Mouse (Mus musculus): Measurements from ENCODE around the gene Flrt2. TPM values are rescaled to one million over a fixed set of nuclear protein-coding genes. Genes with fewer than 3 reads are reported as not detected.

The Flrt2 gene
- polyA plus RNA-seq, 1 experiment: not detected

DNA sequence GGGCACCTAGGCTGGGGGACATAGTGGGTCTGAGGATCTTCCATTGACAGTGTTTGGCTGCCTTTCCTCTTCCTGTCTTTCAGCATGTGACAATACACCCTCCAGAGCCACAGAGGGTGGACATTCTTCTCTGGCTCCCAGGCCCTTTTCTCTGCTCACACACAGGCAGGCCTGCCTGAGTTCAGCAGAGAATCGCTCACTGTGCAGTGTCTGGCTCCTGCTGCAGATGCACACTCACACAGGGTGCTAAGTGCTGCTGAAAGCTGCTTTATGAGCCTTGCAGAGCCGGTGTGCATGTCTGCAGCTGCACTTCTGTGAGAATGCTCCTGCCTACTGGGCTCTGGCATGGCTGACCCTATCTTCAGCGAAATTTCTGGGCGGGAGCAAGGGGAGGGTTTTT lies 52.3 kb downstream of the Flrt2 start:
- TF ChIP-seq POLR2A (IDR thresholded peaks at IDR 0.05; ENCODE audit: insufficient read depth, low read depth, low read length): no peak
- no peak for TF ChIP-seq CTCF (IDR thresholded peaks at IDR 0.05; ENCODE audit: insufficient read depth, low read depth, low read length)
- no peak overlapping the region for H3K27ac ChIP-seq (ENCODE audit: insufficient read depth, low read depth, low read length)
- H3K4me1 ChIP-seq (ENCODE audit: control insufficient read depth, insufficient read depth, low read length): peaks cover 5% of the 10 kb centered on the region
- WGBS: 50% methylated on average over 4 of the region's 4 CpGs
- no peak overlapping the region for H3K4me3 ChIP-seq (ENCODE audit: insufficient read depth, low read depth, low read length)

DNA sequence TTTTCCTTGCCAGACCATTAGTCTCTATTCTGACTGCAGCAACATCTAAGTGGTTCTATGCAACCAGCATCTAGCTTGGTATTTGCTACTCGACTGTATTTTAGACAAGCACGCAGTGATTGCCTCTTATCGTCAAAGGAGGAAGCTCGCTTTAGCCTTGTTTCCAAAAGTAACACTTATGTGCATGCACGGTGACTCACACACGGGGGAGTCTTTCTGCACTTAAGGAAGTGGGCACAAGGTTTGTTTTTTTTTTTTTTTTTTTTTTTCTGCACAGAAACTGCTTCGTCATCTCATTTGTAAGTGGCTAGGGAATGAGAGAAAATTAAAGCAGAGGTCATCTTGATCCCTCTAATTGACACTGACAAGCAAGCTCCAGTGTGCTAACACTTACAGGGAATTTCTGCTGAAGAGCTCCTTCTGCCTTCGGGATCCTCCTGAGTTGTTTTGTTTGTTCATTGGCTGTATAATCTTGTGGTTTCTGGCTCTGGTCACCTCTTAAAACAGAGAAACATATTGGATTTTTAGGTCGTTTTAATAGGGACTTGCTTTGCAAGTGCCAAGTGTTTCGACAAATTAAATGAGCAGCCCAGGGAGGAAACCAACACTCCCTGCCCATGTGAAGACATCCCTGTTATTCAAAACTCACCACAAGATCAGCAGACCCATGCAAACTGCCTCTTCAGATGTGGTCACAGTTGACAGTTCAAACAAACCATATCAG lies 55.0 kb downstream of the Flrt2 start:
- WGBS: 33% methylated on average over 10 of the region's 10 CpGs
- no peak overlapping the region for H3K27ac ChIP-seq (ENCODE audit: insufficient read depth, low read depth, low read length)
- H3K4me3 ChIP-seq (ENCODE audit: insufficient read depth, low read depth, low read length): no peak overlapping the region
- H3K4me1 ChIP-seq (ENCODE audit: control insufficient read depth, insufficient read depth, low read length): peaks cover 3% of the 10 kb centered on the region
- TF ChIP-seq CTCF (IDR thresholded peaks at IDR 0.05; ENCODE audit: insufficient read depth, low read depth, low read length): no peak
- no peak for TF ChIP-seq POLR2A (IDR thresholded peaks at IDR 0.05; ENCODE audit: insufficient read depth, low read depth, low read length)

DNA sequence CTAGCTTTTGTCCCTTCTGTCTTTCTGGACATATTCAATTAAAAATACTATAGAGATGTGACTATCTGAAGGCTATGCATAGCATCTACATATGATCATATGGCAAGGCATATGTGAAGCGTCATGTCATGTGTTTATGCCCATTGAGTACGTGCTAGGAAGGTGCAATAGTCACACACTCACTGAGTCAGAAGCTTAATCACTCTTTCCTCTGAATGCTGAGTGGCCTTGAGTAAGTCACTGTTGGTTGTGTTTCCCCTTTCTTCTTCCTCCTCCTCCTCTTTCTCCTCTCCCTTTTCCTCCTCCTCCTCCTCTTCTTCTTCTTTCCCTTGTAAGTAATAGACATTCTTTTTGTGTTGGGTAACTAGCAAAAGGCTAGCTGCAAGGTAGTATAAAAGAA lies 56.7 kb downstream of the Flrt2 start:
- TF ChIP-seq CTCF (IDR thresholded peaks at IDR 0.05; ENCODE audit: insufficient read depth, low read depth, low read length) (no peak), POLR2A (IDR thresholded peaks at IDR 0.05; ENCODE audit: insufficient read depth, low read depth, low read length) (no peak)
- H3K27ac ChIP-seq (ENCODE audit: insufficient read depth, low read depth, low read length): no peak overlapping the region
- WGBS: 92% methylated on average over 2 of the region's 2 CpGs
- H3K4me3 ChIP-seq (ENCODE audit: insufficient read depth, low read depth, low read length): no peak overlapping the region
- peaks cover 3% of the 10 kb centered on the region for H3K4me1 ChIP-seq (ENCODE audit: control insufficient read depth, insufficient read depth, low read length)

DNA sequence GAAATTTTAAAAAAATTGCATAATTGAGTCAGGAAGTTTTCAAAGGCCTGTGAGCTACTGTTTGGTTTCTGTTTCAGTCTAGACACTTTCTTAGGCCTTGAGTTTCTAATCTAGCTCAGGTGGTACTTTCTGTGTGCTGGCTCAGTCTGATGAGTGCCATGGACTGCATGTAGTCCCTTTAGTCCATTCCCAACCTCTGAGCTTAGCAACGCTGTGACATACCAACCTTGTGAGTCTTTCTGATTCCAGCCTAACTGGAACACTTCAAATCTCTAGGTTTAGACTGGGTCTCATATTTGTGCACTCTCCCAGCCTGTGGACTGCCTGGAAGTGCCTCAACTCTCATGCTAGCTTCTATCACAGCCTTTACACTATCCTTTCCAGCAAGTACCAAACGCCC lies 57.2 kb downstream of the Flrt2 start:
- Histone ChIP-seq H3K4me1 (ENCODE audit: control insufficient read depth, insufficient read depth, low read length) (peaks cover 3% of the 10 kb centered on the region), H3K27ac (ENCODE audit: insufficient read depth, low read depth, low read length) (no peak overlapping the region), H3K4me3 (ENCODE audit: insufficient read depth, low read depth, low read length) (no peak overlapping the region)
- 93% methylated on average over 2 of the region's 2 CpGs for WGBS
- TF ChIP-seq CTCF (IDR thresholded peaks at IDR 0.05; ENCODE audit: insufficient read depth, low read depth, low read length) (no peak), POLR2A (IDR thresholded peaks at IDR 0.05; ENCODE audit: insufficient read depth, low read depth, low read length) (no peak)

DNA sequence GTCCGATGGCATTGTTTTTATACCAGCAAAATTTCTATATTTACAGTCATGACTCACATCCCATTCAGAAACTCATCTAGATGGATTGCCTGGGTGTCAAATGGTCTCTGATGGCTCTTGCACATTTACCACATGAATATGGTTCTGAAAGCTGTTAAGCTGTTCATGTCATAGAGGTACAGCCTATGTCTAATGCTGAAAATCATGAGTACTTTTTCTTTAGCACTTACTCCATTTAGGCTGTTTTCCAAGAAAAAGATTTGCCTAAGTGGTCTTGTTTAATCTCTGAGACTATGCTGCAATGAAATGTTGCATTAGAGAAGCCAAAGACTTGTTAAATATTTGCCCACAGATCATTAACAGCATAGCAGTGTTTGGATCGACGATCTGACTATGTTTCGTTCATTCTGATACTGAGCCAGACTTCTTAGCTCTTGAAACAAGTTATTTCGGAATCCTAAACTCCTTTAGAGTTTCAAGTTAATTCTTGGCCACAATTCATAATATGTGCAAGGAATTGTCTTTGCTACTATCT lies 67.3 kb downstream of the Flrt2 start:
- H3K4me1 ChIP-seq (ENCODE audit: control insufficient read depth, insufficient read depth, low read length): no peaks in the 10 kb centered on the region
- H3K4me3 ChIP-seq (ENCODE audit: insufficient read depth, low read depth, low read length): no peak overlapping the region
- TF ChIP-seq CTCF (IDR thresholded peaks at IDR 0.05; ENCODE audit: insufficient read depth, low read depth, low read length) (no peak), POLR2A (IDR thresholded peaks at IDR 0.05; ENCODE audit: insufficient read depth, low read depth, low read length) (no peak)
- 88% methylated on average over 5 of the region's 5 CpGs for WGBS
- H3K27ac ChIP-seq (ENCODE audit: insufficient read depth, low read depth, low read length): no peak overlapping the region

DNA sequence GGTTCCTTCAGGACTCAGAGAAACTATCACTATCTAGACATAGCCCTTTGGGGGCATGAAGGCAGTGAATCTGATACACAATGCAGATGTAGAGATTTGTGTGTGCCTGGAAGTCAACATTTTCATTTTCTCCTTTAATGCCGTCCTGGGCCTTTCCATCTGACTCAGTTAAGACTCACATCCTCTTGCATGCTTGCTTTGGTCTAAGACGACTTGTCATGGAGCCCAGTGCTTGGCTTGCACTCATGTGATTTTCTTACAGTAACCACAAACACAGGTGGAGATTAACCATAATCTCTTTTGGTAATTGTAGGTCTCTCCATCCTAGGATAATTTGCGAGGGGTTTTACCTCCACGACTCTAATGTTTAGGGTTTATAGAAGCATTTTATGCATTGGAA lies 73.2 kb downstream of the Flrt2 start:
- H3K4me1 ChIP-seq (ENCODE audit: control insufficient read depth, insufficient read depth, low read length): no peaks in the 10 kb centered on the region
- no peak overlapping the region for H3K4me3 ChIP-seq (ENCODE audit: insufficient read depth, low read depth, low read length)
- H3K27ac ChIP-seq (ENCODE audit: insufficient read depth, low read depth, low read length): no peak overlapping the region
- 79% methylated on average over 4 of the region's 4 CpGs for WGBS
- TF ChIP-seq CTCF (IDR thresholded peaks at IDR 0.05; ENCODE audit: insufficient read depth, low read depth, low read length) (no peak), POLR2A (IDR thresholded peaks at IDR 0.05; ENCODE audit: insufficient read depth, low read depth, low read length) (no peak)

DNA sequence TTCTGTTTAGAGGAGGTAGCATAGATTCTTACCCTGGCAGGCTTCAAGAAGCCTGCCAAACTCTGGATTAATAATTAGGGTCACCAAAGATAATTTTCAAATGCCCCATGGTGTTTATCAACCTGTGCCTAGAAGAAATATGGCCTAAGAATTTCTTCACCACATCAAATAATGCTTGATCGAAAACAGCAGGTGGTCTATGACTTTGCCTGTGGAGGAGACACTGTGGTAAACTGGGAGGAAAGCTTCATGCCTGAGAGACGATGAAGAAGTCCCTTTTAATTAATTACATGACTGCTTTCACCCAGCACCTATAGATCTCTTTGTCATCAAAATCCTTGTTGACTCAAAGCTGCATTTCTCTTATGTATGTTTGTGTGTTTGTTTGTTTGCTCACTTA lies 77.0 kb downstream of the Flrt2 start:
- WGBS: 84% methylated on average over 2 of the region's 2 CpGs
- Histone ChIP-seq H3K27ac (ENCODE audit: insufficient read depth, low read depth, low read length) (no peak overlapping the region), H3K4me3 (ENCODE audit: insufficient read depth, low read depth, low read length) (no peak overlapping the region), H3K4me1 (ENCODE audit: control insufficient read depth, insufficient read depth, low read length) (no peaks in the 10 kb centered on the region)
- TF ChIP-seq POLR2A (IDR thresholded peaks at IDR 0.05; ENCODE audit: insufficient read depth, low read depth, low read length) (no peak), CTCF (IDR thresholded peaks at IDR 0.05; ENCODE audit: insufficient read depth, low read depth, low read length) (no peak)

DNA sequence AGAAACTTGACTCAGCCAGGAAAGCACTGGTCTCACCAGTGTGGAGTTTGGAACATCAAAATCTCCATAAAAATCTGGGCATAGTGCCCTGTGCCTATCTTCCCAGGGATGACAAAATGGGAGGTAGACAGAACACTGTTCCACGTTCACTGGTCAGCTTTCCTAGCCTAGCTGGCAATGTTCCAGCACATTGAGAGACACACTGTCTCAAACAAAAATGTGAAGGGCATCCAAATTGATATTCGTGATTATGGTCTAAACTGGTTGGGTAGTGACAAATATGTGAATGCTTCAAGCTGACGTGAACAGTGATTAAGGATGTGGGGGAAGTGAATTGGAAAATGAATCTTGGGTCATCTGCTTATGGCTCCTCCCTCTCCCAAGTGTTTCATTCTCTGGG lies 78.2 kb downstream of the Flrt2 start:
- Histone ChIP-seq H3K27ac (ENCODE audit: insufficient read depth, low read depth, low read length) (no peak overlapping the region), H3K4me3 (ENCODE audit: insufficient read depth, low read depth, low read length) (no peak overlapping the region), H3K4me1 (ENCODE audit: control insufficient read depth, insufficient read depth, low read length) (no peaks in the 10 kb centered on the region)
- TF ChIP-seq POLR2A (IDR thresholded peaks at IDR 0.05; ENCODE audit: insufficient read depth, low read depth, low read length): no peak
- no peak for TF ChIP-seq CTCF (IDR thresholded peaks at IDR 0.05; ENCODE audit: insufficient read depth, low read depth, low read length)
- 74% methylated on average over 3 of the region's 3 CpGs for WGBS

DNA sequence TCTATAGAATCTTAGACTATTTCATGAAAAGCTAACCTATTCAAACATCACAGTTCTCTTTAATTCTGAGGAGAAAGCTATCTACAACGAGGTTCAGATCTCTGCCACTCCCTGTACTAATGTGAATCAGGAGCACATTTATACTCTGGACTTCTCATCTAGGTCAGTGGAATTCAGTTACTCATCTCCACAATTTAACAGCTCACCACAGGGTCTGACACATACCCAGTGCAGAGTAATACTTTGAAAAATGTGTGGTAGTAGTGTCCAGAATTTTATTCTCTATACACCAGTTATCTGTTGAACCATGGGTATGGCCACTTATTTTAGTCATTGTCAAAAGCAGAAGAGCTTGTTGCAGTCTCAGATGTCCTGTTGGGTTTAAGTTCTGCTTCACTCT lies 98.1 kb downstream of the Flrt2 start:
- TF ChIP-seq POLR2A (IDR thresholded peaks at IDR 0.05; ENCODE audit: insufficient read depth, low read depth, low read length): no peak
- Histone ChIP-seq H3K27ac (ENCODE audit: insufficient read depth, low read depth, low read length) (no peak overlapping the region), H3K4me1 (ENCODE audit: control insufficient read depth, insufficient read depth, low read length) (no peaks in the 10 kb centered on the region), H3K4me3 (ENCODE audit: insufficient read depth, low read depth, low read length) (no peak overlapping the region)
- WGBS: 78% methylated on average over 1 of the region's 1 CpGs
